Mouse (Mus musculus) ES-E14 (cell line): ENCODE results near the gene Ung. TPM values are rescaled to one million over a fixed set of nuclear protein-coding genes. Genes with fewer than 3 reads are reported as not detected.

Experiments
- DNase-seq: peaks from one replicate; pipeline ENCODE4 v3.0.0-alpha.2; 2013; ENCODE audit warnings: low read depth, low spot score
- H3K27ac ChIP-seq: 2 replicates; pipeline ENCODE4 v1.5.1; 2012; ENCODE audit warnings: low read depth, mild to moderate bottlenecking, low read length, moderate library complexity, mixed read lengths; ENCODE audit not compliant: poor library complexity, insufficient read depth, severe bottlenecking
- H3K36me3 ChIP-seq: 2 replicates; pipeline ENCODE4 v1.6.1; 2012; ENCODE audit warnings: mild to moderate bottlenecking, low read length, moderate library complexity, mixed read lengths; ENCODE audit not compliant: control insufficient read depth, poor library complexity, insufficient read depth, severe bottlenecking
- H3K4me1 ChIP-seq, 2 experiments: fragments of 150-350 bp in 1 of 2; sonication (generic) in 1 of 2; 2 replicates each; pipeline ENCODE4 v1.6.1; 2012; ENCODE audit warnings: low read length in 2 of 2, mild to moderate bottlenecking in 1 of 2, mixed read lengths in 1 of 2; ENCODE audit not compliant: control insufficient read depth in 2 of 2, insufficient read depth in 2 of 2, poor library complexity in 1 of 2
- H3K4me3 ChIP-seq, 2 experiments: fragments of 150-350 bp in 1 of 2; sonication (generic) in 1 of 2; 2 replicates each; pipeline ENCODE4 v1.5.1; 2012; ENCODE audit warnings: low read length in 2 of 2, low read depth in 1 of 2, mild to moderate bottlenecking in 1 of 2, mixed read lengths in 1 of 2; ENCODE audit not compliant: insufficient read depth in 1 of 2, poor library complexity in 1 of 2, severe bottlenecking in 1 of 2
- H3K9ac ChIP-seq: 2 replicates; pipeline ENCODE4 v1.6.1; 2012; ENCODE audit warnings: low read depth, mild to moderate bottlenecking, low read length, mixed read lengths; ENCODE audit not compliant: poor library complexity, insufficient read depth, severe bottlenecking
- H3K9me3 ChIP-seq: fragments of 150-350 bp; sonication (generic); 2 replicates; pipeline ENCODE4 v1.6.1; 2012; ENCODE audit warnings: low read depth, mild to moderate bottlenecking, low read length; ENCODE audit not compliant: control insufficient read depth, insufficient read depth
- CHD2 ChIP-seq: IDR thresholded peaks from 2 replicates; pipeline ENCODE4 v1.6.1; 2014; ENCODE audit warnings: mild to moderate bottlenecking, low read depth, low read length, inconsistent platforms
- HCFC1 ChIP-seq: IDR thresholded peaks from 2 replicates; pipeline ENCODE4 v1.6.1; 2012; ENCODE audit warnings: low read length, inconsistent platforms, borderline replicate concordance; ENCODE audit not compliant: insufficient read depth
- MAFK ChIP-seq: IDR thresholded peaks from 2 replicates; pipeline ENCODE4 v1.6.1; 2014; ENCODE audit warnings: mild to moderate bottlenecking, low read depth, low read length, inconsistent platforms; ENCODE audit not compliant: insufficient read depth
- ZC3H11A ChIP-seq: IDR thresholded peaks from 2 replicates; pipeline ENCODE4 v1.6.1; 2012; ENCODE audit warnings: low read depth, mild to moderate bottlenecking, inconsistent platforms, low read length, borderline replicate concordance
- ZNF384 ChIP-seq: IDR thresholded peaks from 2 replicates; pipeline ENCODE4 v1.6.1; 2012; ENCODE audit warnings: low read depth, low read length, inconsistent platforms
- in situ Hi-C, 2 experiments: fragments of 600-800 bp; cut with MboI; formaldehyde crosslinking; loops; one replicate each; pipeline ENCODE4 v1.15.1; 2025; ENCODE audit warnings: low sequenced_read_pairs in 2 of 2, inconsistent platforms in 1 of 2; ENCODE audit not compliant: unreplicated experiment in 2 of 2
- total RNA-seq: library from RNA; depleted of rRNA; stranded (reverse); fragments of 300-350 nt; gene quantifications from 2 replicates; pipeline ENCODE4 v1.2.3, GENCODE M21; 2012; rRNA removed

The Ung gene
- total RNA-seq, 1 experiment = 71.6 TPM

- Histone ChIP-seq H3K4me1 (no peaks in the 10 kb centered on the region), H3K27ac (no peak overlapping the region), H3K36me3 (no peaks in the 10 kb centered on the region), H3K9me3 (no peaks in the 10 kb centered on the region), H3K9ac (no peak overlapping the region), H3K4me3 (no peak overlapping the region)
- no peak for TF ChIP-seq HCFC1
- TF ChIP-seq ZNF384 = no peak
- TF ChIP-seq ZC3H11A = no peak
- TF ChIP-seq MAFK = no peak
- TF ChIP-seq CHD2 = no peak
- in situ Hi-C loops = loop anchor here in 1 of 2 experiments (10.0 kb wide), 1 partner anchor 121 kb away; no protein-coding TSS in a partner anchor
- DNase-seq = no peak
Observed at GRCm38 (mm10) chr5:114183493-114183892, 53.3 kb downstream of the Ung start.

DNA sequence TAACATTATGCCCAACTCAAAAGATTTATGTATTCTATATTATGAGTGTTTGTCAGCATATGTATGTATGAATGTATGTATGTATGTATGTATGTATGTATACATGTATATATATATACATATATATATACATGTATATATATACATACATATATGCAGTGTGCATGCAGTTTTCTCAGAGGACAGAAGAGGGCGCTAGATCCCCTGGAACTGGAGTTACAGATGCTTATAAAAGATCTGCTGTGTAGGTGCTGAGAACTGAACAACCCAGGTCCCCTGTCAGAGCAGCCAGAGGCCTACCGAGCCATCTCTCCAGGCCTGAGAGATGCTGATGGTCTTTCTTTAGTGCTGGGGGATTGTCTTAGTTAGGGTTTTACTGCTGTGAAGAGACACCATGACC lies 56.9 kb downstream of the Ung start:
- Histone ChIP-seq H3K9me3 (no peaks in the 10 kb centered on the region), H3K36me3 (peaks cover 2% of the 10 kb centered on the region; the same call in 1 of the 2 replicates), H3K27ac (no peak overlapping the region), H3K4me1 (peaks cover 0 to 6% of the 10 kb centered on the region in 2 experiments; a peak in 1 of 4 replicates), H3K4me3 (no peak overlapping the region), H3K9ac (no peak overlapping the region)
- TF ChIP-seq CHD2 (no peak), ZNF384 (no peak), HCFC1 (no peak), MAFK (no peak), ZC3H11A (no peak)
- no peak for DNase-seq
- in situ Hi-C loops = loop anchor here in 1 of 2 experiments (10.0 kb wide), 1 partner anchor 118 kb away; no protein-coding TSS in a partner anchor

Other genes starting within 250 kb of the Ung start
- 150 TPM in 2 replicates for gene Coro1c, start 221.6 kb upstream of the Ung start, total RNA-seq
- gene Ssh1, start 136.5 kb upstream of the Ung start, total RNA-seq = 11.8 and 13.4 TPM in 2 replicates
- 0.16 and 0.18 TPM in 2 replicates for gene Dao, start 126.7 kb upstream of the Ung start, total RNA-seq
- gene Usp30, start 64.9 kb upstream of the Ung start, total RNA-seq = 15.8 and 21.4 TPM in 2 replicates
- 3.3 and 4.9 TPM in 2 replicates for gene Svop, start 38.8 kb upstream of the Ung start, total RNA-seq
- gene Alkbh2, start 2.2 kb upstream of the Ung start, total RNA-seq = 26.7 and 32.6 TPM in 2 replicates
- gene Acacb, start 16.1 kb downstream of the Ung start, total RNA-seq = 10.5 and 16.9 TPM in 2 replicates
- gene Foxn4, start 143.4 kb downstream of the Ung start, total RNA-seq = 7.5 and 10.7 TPM in 2 replicates
- 3.6 and 5.6 TPM in 2 replicates for gene Myo1h, start 158.8 kb downstream of the Ung start, total RNA-seq